Mouse (Mus musculus): ENCODE data around the gene Fktn.

Gene Fktn

DNA sequence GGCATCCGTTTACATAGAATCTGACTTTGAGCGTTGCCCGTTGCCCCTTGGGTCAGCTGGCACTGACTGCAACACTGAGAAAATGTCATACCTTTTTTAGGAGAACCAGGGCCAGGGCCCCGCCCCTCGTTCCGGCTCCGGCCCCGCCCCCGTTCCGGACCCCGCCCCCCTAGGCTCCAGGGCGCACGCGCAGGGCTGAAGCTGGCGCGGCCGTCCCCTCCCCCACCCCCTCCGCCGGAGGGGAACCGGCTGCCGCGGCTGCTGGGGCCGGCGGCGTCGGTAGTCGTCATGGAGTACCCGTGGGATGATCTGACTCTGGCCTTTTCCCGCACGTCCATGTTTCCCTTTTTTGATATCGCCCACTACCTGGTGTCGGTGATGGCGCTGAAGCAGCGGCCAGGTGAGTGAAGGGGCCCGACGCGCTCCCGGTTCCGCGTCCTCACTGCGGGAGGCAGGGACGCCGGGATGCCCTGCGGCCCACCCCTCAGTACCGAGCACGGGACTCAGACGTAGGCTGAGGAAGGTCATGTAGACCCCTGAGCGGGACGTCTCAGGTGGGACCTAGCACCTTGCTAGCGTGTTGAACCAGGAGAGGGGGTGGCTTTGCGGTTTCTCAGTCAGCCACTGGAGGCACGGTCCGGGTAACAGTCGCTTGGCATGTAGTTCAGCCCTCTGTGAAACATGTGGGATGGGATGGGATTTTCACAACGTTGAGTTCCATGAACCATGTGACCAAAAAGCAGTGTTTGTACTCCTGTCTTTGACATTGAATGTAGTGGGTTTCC lies 112.2 kb downstream of the Fktn start, which contains the start of gene Tmem38b:
TSS of gene Tmem38b (plus strand) at position 225 of the 785 bp plus-strand sequence.
- peak; percentile 42 to 81 for DNase-seq (ENCODE audit: low spot score in 2 of 2)

DNA sequence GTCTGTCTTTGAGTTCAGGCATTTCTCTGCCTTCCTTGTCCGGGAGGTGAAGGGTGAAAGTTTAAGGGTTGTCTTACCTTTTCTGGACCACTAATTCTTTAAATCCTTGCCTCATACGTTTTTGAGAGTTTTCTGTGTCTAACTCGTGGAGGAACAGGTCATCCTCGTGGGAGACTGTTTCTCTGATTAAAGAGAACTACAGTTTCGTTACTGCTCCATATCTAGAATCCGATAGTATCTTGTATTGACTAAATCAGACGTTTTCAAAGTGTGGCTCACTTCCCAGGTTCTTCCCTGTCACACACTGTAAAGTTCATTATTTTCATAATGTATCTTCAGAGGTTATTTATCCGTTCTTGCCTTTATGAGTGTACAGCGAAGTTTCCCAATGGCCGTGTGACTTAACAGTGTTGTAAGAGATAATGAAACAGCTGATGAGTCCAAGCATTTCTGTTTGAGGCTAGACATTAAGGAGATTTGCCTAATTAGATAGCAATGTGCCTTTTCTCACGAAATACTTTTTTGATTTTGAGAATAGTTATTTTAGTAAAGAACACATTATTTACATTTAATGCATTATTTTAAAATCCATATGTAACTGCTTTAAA lies 112.9 kb downstream of the Fktn start:
- no peak for DNase-seq (ENCODE audit: low spot score in 2 of 2)

Measured in spleen, postnatal 10 days (tissue).